Mouse (Mus musculus) left cerebral cortex, postnatal 10 days (tissue): ENCODE measurements around the gene Ccnt1. TPM values are rescaled to one million over a fixed set of nuclear protein-coding genes. Genes with fewer than 3 reads are reported as not detected.
"Not testable (repeated sequence)": the region's sequence is repeated elsewhere in the genome, so short reads cannot be mapped to it uniquely, and the experiment has no call there.

ENCODE experiments used
- DNase-seq, 2 experiments: peaks; one replicate each; pipeline ENCODE4 v3.0.0; 2021 to 2022; ENCODE audit warnings: low spot score in 2 of 2, mixed read lengths in 1 of 2; ENCODE audit errors: extremely low spot score in 1 of 2
- intact Hi-C: fragments of 180-260 bp; cut with DNase I; formaldehyde crosslinking; loops from one replicate; pipeline ENCODE4 v1.15.1; 2025
- total RNA-seq, 2 experiments: library from RNA; stranded (reverse); gene quantifications; 2 replicates each; pipeline ENCODE4 v1.2.3; 2021

The Ccnt1 gene
- total RNA-seq, 2 experiments from 2014 or later = 42.0 to 50.2 TPM

DNA sequence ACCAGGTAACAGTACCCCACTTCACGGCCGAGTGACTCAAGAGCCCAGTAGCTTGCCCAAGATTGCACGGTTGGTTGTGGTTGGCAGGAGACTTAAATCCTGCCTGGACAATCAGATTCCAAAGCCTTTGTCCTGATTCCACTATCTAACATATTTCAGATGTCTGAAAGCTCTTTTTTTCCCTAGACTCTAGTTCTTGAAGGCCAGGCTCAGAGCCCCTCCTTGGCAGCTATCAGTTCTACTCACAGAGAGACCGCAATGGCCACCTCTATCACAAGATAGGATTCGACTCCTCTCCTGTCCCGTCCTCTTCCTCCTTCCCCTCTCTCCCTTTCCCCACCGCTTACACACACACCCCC is 31.1 kb upstream of the Ccnt1 start:
- no peak for DNase-seq
- intact Hi-C loops = no loop called here

GRCm38 (mm10) chr15:98600036-98600709 is 29.4 kb upstream of the Ccnt1 start:
- DNase-seq = no peak
- intact Hi-C loops = no loop called here

DNA sequence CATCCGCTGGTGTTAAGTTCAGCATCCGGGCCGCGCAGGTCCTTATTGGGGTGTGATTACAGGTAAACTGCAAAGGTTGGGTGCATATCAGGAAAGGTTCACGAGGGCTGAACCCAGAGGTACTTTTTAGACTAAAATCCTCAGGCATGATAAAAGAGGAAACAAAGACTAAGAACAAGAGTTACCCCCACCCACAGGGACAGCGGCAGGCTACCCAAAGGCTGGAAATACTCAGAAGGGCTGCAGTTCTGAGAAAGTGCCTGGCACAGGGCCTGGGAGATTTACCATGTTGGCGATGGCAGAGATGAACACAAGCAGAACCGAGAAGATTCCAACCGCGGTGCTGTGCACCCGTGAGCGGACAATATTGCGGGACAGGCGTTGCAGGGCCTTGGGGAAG is 25.9 kb upstream of the Ccnt1 start:
- intact Hi-C loops = no loop called here
- no peak for DNase-seq

- no peak for DNase-seq
- intact Hi-C loops = no loop called here
Measured at GRCm38 (mm10) chr15:98595049-98595448, 24.3 kb upstream of the Ccnt1 start.

DNA sequence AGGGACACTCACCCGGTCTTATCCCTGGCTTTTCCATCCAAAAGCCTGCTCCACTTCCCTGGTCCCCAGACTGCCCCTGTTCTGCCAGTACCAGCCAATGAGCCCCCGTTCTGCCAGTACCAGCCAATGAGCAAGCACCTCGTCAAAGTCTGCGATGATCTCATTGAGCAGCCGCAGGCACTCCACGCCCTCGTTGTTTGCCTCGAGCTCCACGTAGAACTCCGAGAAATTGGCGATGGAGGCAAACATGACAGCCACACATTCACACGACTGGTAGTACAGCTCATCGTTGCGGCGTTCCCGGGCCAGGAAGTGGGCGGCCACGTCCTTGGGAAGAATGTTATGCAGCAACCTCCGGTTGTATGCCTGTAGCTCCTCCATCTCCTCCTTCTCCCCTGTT is 23.5 kb upstream of the Ccnt1 start:
- DNase-seq = no peak
- intact Hi-C loops = no loop called here

GRCm38 (mm10) chr15:98591396-98591795 is 20.7 kb upstream of the Ccnt1 start:
- no peak for DNase-seq

GRCm38 (mm10) chr15:98589640-98590336 is 19.1 kb upstream of the Ccnt1 start:
- no peak for DNase-seq
- intact Hi-C loops = no loop called here

More at GRCm38 (mm10) chr15:98591396-98591795, 20.7 kb upstream of the Ccnt1 start:
- intact Hi-C loops = no loop called here

DNA sequence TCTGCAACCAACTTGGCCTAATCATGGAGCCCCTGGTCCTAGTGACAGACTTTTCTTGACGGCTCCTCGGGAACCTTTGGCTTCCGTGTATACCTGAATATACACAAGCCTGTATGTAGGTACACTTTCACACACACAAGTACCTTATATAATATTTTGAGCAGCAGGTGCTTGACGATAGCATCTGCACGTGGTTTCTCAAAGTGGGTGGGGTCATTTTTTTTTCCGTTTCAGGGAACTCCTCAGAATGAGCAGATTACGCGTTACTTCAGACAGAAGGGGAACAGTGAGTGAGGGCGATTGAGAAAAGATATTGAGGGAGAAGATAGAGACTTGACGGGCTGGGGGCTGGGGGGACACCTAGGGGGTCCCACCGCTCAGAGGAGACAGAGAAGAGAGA is 17.0 kb upstream of the Ccnt1 start:
- no peak for DNase-seq
- intact Hi-C loops = no loop called here

- intact Hi-C loops, DNase-seq: not testable (repeated sequence)
Measured at GRCm38 (mm10) chr15:98586141-98586540, 15.4 kb upstream of the Ccnt1 start.

GRCm38 (mm10) chr15:98585421-98585820 is 14.7 kb upstream of the Ccnt1 start:
- DNase-seq = no peak

DNA sequence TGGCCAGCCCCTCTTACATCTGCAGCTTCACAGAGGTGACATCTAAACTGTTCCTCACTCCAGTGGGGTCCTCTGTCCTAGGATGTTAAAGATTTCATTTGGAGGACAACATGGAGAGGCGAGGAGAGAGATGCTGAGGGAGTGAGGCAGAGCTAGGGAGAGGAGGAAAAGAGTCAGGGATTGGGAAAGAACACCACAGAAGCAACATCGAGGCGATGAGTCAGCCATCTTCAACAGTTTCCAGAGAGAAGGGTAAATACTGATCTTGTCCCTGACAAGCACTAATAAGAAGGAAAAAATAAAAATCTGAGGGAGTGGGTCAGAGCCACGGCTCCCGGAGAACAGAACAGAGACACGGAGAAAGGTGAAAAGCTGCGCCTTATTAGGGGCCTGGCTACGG is 12.3 kb upstream of the Ccnt1 start:
- intact Hi-C loops = loop anchor here (5.0 kb wide), 1 partner anchor 214 kb away; no protein-coding TSS in a partner anchor
- no peak for DNase-seq

More at GRCm38 (mm10) chr15:98585421-98585820, 14.7 kb upstream of the Ccnt1 start:
- intact Hi-C loops = no loop called here

GRCm38 (mm10) chr15:98582410-98582809 is 11.7 kb upstream of the Ccnt1 start:
- DNase-seq = peak in 1 of 2 experiments; percentile 26
- intact Hi-C loops = loop anchor here (5.0 kb wide), 1 partner anchor 215 kb away; no protein-coding TSS in a partner anchor

DNA sequence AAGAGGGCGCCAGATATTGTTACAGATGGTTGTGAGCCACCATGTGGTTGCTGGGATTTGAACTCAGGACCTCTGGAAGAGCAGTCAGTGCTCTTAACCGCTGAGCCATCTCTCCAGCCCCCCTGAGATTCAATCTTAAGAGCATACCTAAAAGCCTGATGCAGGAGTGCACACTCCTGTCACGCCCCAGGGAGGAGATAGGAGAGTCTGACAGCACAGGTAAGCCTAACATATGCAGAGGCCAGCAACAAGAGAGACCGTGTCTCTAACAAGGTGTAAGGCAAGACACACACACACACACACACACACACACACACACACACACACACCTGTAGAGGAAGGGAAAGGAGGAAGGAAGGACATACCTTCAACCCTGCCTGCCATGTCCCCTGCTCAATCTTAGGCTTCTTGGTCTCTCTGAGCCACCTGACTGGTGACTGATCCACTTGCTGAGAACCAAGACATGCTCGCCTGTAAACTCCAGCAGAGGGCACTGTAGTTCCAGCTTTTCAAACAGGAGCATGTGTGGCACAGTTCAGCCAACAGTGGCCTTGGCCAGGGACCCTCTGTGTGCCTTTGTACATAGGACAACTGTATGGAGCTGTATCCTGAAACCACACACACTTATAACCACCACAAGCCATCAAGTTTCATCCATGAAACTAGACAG is 9.2 kb upstream of the Ccnt1 start:
- peak; percentile 71 to 76 for DNase-seq
- intact Hi-C loops = loop anchor here (2.0 to 10.0 kb wide), 3 partner anchors 37 to 217 kb away; partner anchors contain the start of gene Ccdc65

DNA sequence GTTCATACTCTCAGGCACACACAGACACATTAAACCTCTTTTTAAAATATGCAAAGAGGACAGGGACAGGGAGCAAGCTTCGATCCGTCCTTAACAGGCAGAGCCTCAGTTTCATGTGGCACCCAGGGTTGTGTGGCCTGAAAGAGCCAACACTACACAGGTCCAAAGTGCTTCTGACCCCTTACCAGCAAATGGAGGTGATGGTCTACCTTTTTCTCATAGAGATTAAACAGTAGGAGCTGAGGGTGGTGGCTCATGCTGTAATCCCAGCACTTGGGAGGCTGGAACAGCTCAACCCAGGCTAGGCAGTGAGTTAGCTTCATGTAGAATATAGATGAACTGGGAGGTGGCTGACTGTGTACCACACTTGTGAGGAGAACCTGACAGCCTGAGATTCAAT is 8.6 kb upstream of the Ccnt1 start:
- no peak for DNase-seq
- intact Hi-C loops = loop anchor here (10.0 kb wide), 1 partner anchor 125 kb away; the partner anchor contains the start of gene Ccdc65

DNA sequence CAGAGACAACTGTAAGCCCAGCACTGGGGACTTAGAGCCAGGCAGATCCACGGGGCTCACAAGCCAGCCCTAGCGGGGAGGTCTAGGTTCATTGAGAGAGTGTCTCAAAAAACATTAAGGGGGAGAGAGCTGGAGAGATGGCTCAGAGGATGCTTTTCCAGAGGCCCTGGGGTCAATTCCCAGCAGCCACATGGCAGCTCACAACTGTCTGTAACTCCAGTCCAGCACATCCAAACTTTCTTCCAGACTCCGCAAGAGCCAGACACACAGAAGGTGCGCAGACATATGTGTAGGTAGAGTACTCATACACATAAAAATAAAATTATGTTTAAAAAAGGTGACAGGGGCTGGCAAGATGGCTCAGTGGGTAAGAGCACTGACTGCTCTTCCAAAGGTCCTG is 2.6 kb upstream of the Ccnt1 start:
- no peak for DNase-seq
- intact Hi-C loops = loop anchor here (10.0 kb wide), 1 partner anchor 132 kb away; the partner anchor contains the start of gene Ccdc65

DNA sequence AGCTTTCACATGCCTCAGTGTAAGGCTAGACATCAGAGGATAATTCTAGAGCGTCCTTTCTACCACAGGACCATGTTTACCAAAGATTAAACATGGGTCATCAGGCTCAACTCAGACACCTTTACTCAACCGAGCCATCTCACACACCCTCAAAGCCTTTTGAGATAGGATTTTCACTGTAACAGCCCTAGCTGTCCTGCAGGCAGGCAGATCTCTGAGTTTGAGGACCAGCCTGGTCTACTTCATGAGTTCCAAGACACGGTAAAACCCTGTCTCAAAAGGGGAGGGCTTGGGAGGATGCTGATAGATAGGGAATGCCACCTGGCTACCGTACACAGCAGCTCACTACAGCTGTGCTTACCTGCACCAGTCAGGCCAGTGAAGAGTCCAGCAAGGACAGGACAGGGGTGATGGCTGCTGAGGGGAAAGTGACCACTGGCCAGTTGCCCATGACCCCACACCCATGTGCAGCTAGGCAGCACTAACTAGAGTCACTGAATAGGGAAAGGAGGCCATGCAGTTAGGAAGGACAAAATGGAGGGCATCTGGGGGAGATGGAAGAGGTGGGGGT is 843 bp downstream of the Ccnt1 start:
- no peak for DNase-seq
- intact Hi-C loops = loop anchor here (10.0 kb wide), 1 partner anchor 135 kb away; the partner anchor contains the start of gene Ccdc65

- intact Hi-C loops = no loop called here
- DNase-seq = no peak
Measured at GRCm38 (mm10) chr15:98569216-98569615, 1.5 kb downstream of the Ccnt1 start.

DNA sequence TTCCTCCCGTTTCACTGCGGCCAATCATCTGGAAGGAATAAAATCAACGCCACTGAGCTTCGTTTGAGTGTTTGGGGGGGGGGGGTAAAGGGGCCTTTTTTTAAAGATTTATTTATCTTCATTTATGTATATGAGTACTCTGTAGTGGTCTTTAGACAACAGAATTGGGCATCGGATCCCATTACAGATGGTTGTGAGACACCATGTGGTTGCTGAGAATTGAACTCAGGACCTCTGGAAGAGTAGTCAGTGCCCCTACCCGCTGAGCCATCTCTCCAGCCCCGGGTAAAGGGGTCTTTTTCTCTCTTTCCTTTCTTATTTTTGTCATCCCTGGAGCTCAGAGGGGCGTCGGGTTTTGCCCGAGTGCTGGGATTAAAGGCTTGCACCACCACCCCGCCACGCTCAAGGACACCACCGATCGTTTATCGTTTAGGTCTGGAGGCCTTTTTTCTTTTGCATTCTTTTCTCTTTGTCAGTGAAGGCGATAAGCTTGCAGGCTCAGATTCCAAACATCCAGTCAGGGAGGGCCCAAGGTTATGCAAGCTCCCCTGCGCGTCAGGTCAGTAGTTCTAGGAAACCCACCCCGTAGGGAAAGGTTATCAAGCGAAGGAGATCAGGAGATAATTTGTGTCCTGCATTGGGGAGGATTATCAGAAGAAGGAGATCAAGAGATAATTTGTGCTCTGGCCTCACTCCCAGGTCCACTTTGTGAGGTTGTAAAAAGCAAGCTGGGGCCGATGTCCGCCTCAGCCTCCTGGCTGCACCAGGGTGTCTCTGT is 2.3 kb downstream of the Ccnt1 start:
- no peak for DNase-seq
- intact Hi-C loops = no loop called here
